Mouse (Mus musculus) lung, postnatal 10 days (tissue): ENCODE data around the gene Plp2.
A peak's percentile ranks its signal among the peaks of the same experiment; 100 is the strongest.

Source experiments
- DNase-seq: peaks from one replicate; pipeline ENCODE4 v3.0.0; 2021

The Plp2 gene

GRCm38 (mm10) chrX:7658785-7659589 lies 12.2 kb downstream of the Plp2 start:
- no peak for DNase-seq

DNA sequence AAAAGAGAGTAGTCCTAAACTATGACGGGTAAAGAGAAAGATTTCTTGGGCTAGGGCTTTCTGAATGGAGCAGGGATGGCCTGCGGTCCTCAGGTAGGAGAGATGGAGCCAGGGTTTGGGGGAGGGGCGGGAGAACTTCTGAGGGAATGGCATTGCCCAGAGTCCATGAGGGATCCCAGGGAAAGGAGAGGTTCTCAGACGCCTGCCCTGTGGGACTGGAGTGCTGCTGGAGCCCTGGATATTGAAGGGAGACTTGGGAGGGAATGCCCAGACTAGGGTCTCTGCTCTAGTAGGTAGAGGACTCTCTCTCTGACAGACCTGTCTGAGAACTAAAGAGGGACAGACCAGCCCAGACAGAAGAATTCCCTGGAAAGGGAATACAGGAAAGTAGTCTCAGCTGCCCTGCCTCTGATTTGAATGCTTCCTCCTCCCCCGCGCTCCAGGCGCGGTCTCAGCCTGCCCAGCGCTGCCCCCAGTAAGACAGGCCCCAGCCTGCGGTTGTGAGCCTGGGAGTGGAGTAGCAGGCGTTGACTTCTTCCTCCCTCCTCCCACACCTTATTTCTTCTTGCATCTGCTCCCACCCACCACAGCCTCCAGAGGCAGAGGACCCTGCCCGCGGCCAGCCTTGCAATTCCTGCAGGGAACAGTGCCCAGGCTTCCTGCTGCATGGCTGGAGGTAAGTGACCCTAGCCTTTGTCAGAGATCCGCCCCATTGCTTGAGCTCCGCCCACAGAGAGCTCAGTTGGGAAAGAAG lies 13.0 kb downstream of the Plp2 start:
- DNase-seq = peak; percentile 80

GRCm38 (mm10) chrX:7657221-7657639 lies 14.0 kb downstream of the Plp2 start, which contains the start of gene Prickle3:
TSS of gene Prickle3 (plus strand) at chrX:7657260.
- DNase-seq = peak; percentile 78

DNA sequence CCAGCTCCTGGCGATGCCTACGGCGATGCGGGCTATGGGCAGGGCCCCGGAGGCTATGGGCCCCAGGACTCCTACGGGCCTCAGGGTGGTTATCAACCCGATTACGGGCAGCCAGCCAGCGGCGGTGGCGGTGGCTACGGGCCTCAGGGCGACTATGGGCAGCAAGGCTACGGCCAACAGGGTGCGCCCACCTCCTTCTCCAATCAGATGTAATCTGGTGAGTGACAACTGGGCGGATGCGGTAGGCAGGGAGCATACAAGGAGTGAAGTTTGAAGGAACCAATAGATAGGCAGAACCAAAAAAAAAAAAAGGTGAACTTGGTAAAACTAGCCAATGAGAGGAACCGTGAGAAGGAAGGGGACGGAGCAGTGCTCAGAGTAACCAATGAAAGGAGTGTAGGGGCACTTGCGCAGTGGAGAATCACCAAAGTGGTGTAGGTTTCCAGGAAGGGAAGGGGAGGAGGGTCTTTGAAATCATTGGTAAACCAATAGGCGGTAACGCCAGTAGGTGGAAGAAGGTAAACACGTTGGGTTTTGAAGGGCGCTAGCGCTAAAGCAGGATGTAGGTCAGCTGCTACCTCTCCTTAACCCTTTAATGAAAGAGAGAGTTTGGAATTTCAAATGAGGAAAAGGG lies 22.4 kb downstream of the Plp2 start:
- peak; percentile 91 for DNase-seq

GRCm38 (mm10) chrX:7645349-7645748 lies 25.8 kb downstream of the Plp2 start:
- DNase-seq = peak; percentile 83

DNA sequence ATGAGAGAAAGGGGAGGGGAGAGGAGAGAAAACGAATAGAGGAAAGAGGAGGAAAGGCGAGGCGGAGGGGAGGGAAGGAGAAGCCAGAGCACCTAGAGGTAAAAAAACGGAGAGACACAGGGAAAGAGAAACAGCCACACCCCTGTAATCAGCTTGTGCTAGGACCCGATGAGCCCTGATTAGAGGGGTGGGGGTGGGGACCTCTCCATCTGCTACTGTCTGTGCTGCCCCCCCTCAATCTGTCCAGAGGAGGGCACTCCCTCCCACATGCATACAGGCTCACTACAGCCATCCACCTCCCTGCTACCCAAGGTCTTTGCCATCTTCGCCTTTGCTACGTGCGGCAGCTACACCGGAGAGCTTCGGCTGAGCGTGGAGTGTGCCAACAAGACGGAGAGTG lies 30.4 kb downstream of the Plp2 start:
- DNase-seq = no peak

DNA sequence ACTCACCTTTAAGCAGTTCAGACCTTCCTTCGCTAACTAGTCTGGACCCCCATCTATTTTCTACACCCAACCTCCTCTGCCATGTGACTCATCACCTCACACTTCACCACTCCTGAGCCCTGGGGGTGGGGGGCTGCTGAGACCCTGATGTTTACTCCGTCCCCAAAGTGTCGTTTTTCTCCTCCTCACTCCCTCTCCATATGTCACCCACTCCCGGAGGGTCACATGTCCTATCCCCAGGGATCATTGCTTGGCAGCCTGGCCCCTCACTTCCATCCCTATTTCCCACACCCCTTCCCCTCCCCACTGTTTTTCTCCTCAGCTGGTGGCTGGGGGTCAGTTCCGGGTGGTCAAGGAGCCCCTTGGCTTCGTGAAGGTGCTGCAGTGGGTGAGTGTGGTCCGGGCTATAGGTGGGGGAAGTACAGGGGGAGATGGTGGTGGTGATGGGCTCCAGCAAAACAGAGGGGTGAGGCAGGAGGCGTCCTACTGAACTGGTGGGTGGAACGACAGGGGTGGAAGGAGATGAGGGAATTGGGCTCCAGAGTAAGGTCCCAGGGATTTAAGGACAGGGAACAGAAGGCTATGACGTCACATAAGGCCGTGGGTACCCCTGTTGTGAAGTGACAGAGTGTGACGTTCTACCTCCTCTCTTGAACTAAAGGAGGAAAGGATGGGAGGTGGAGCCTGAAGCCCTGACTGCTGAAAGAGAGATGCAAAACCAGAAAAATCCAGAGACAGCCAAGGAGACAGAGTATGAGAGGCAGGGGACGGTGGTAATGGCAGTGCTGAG lies 31.5 kb downstream of the Plp2 start:
- DNase-seq = no peak

DNA sequence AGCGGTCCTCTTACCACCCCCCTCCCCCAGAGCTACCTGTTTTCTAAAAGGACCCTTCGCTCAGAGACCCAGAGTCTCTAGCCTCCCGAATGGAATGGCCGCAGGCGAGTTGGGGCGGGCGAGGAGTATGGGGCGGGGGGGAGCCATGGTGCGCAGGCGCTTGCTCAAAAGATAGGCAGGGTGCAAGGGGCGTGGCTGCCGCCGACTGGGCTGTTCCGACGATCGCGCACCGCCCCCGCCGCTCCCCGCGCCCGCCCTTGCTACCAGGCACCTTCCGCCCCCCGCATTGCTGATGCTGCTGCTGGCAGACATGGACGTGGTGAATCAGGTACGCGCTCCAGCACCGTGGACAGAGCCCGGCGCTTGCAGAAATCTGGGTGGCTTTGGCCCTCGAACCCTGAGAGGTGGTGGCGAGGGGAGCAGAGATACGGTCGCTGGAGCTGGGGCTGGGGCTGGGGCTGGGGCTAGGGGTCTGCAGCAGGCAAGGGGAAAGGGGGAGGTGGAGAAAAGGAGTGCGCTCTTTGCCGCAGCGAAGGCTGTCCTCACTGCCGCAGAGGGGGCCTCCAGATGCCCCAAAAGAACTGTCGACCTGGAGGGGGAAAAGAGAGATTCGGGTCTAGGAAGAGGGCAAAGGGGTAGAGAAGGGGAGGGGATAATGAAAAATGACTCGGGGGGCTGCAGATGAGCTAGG lies 32.6 kb downstream of the Plp2 start, which contains the start of gene Syp:
Gene Syp, plus strand, starts transcription at position 71 of the 691 bp plus-strand sequence.
- peak; percentile 73 for DNase-seq

- no peak for DNase-seq
Observed at GRCm38 (mm10) chrX:7635101-7635500, 36.1 kb downstream of the Plp2 start.

- no peak for DNase-seq
Observed at GRCm38 (mm10) chrX:7632560-7632959, 38.6 kb downstream of the Plp2 start.
